Comparison of ENCODE assay signal across 8 mouse cellular contexts in the genomic region with DNA sequence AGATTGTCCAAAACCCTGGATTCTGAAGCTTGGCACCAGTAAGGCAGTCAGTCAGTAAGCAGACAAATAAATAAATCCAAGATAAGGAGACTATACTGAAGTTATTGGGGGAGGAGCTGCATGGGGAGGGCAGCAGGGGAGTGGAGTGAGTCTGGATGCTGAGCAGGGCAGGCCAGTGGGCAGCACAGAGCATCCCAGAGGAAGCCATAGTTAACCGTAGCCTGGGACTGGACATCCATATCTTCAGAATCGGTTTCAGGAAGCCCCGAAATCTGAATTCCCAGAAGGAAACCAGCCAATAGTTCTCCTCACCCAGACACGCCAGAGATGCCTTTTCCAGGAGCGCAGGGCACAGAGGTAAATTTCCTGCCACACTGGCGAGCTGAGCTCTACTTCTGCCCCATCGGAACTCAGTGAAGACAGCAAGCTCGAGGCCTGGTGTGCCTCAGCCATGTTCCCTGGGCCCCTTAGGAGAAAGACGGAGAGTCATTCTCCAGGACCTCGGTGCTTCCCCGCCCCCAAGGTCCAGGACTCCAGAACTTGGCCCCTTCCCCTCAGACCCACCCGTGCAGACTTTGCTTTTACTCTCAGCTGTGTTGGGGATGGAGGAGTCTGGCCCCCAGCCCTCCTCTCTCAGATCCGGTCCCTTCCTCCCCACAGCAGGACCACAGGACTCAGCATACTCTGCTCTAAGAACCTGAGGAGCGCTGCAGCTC. TPM values are rescaled to one million over a fixed set of nuclear protein-coding genes. Genes with fewer than 3 reads are reported as not detected.
DNase-seq lines count a peak whose midpoint lies in the region; ATAC-seq and TF ChIP-seq lines count a peak whose summit lies in the region.

No protein-coding gene starts in this region.

- no peak for ATAC-seq in liver, embryonic 11.5 days (replicated peaks; ENCODE audit: low FRiP score)
- ATAC-seq in limb, embryonic 11.5 days (ENCODE audit: insufficient number of reproducible peaks, low FRiP score, low TSS enrichment, low read depth), result no peak

- no peak for DNase-seq in liver, embryonic 11.5 days (ENCODE audit: low spot score)
- no peak for DNase-seq in liver
- no peak for DNase-seq in limb, embryonic 11.5 days (ENCODE audit: low spot score)
- no peak for DNase-seq in Muller cell, postnatal 12 days (ENCODE audit: inconsistent ontology term)
- no peak for DNase-seq in ovary, postnatal 36 days (ENCODE audit: low spot score)
- no peak for DNase-seq in kidney, adult 11 months

- peak overlapping the region; percentile 46 for H3K9ac ChIP-seq in liver, embryonic 11.5 days (ENCODE audit: low read depth, low read length)
- peak overlapping the region; percentile 68 for H3K9ac ChIP-seq in limb, embryonic 11.5 days (ENCODE audit: low read length)

- peak overlapping the region; percentile 75 for H3K4me2 ChIP-seq in liver, embryonic 11.5 days
- H3K4me2 ChIP-seq in limb, embryonic 11.5 days (ENCODE audit: low read depth, severe bottlenecking), result peak overlapping the region; percentile 80

- 45% methylated on average over 14 of the region's 14 CpGs for WGBS in liver, embryonic 11.5 days
- WGBS in limb, embryonic 11.5 days, result 48% methylated on average over 14 of the region's 14 CpGs
- WGBS in small intestine, adult 2 months, result 47% methylated on average over 14 of the region's 14 CpGs

- peaks cover 28% of the 10 kb centered on the region for H3K36me3 ChIP-seq in liver, embryonic 11.5 days (ENCODE audit: control insufficient read depth, insufficient read depth, low read length)
- peaks cover 20% of the 10 kb centered on the region for H3K36me3 ChIP-seq in limb, embryonic 11.5 days (ENCODE audit: control insufficient read depth, insufficient read depth, low read length)
- peaks cover 15% of the 10 kb centered on the region for H3K36me3 ChIP-seq in small intestine, adult 2 months (ENCODE audit: control insufficient read depth, insufficient read depth, low read length)

- H3K9me3 ChIP-seq in liver, embryonic 11.5 days (ENCODE audit: control insufficient read depth, low read length), result no peaks in the 10 kb centered on the region
- no peaks in the 10 kb centered on the region for H3K9me3 ChIP-seq in limb, embryonic 11.5 days (ENCODE audit: control insufficient read depth, low read length)

- H3K27ac ChIP-seq in liver, embryonic 11.5 days (ENCODE audit: low read depth, low read length), result peak overlapping the region; percentile 74; the same call in 1 of the 2 replicates
- peak overlapping the region; percentile 96 for H3K27ac ChIP-seq in embryonic fibroblast, embryonic 13.5 days (ENCODE audit: insufficient read depth, low read length)
- peak overlapping the region; percentile 42; the same call in 1 of the 2 replicates for H3K27ac ChIP-seq in limb, embryonic 11.5 days (replicated peaks; ENCODE audit: low read depth, low read length)
- H3K27ac ChIP-seq in small intestine, adult 2 months (ENCODE audit: insufficient read depth, low read depth, low read length), result no peak overlapping the region

- H3K4me1 ChIP-seq in liver, embryonic 11.5 days (replicated peaks; ENCODE audit: control insufficient read depth, insufficient read depth, low read length), result peaks cover 23% of the 10 kb centered on the region
- peaks cover 6% of the 10 kb centered on the region for H3K4me1 ChIP-seq in embryonic fibroblast, embryonic 13.5 days (ENCODE audit: control insufficient read depth, insufficient read depth, low read length)
- H3K4me1 ChIP-seq in limb, embryonic 11.5 days (ENCODE audit: control insufficient read depth, insufficient read depth, low read length), result peaks cover 11% of the 10 kb centered on the region
- peaks cover 5% of the 10 kb centered on the region for H3K4me1 ChIP-seq in small intestine, adult 2 months (ENCODE audit: control insufficient read depth, insufficient read depth, insufficient read length, low read length)

- TF ChIP-seq POLR2A in embryonic fibroblast, embryonic 13.5 days (IDR thresholded peaks at IDR 0.05; ENCODE audit: low read depth, low read length), result no peak; the same call in 1 of the 2 replicates
- no peak for TF ChIP-seq POLR2A in small intestine, adult 2 months (IDR thresholded peaks at IDR 0.05; ENCODE audit: low read depth, low read length)

- no peak for TF ChIP-seq CTCF in embryonic fibroblast, embryonic 13.5 days (IDR thresholded peaks at IDR 0.05; ENCODE audit: borderline replicate concordance, insufficient read depth, low read length)
- TF ChIP-seq CTCF in small intestine, adult 2 months (IDR thresholded peaks at IDR 0.05; ENCODE audit: extremely low read depth, insufficient read length, insufficient replicate concordance, low read depth, low read length), result no peak

- peak overlapping the region; percentile 43 for H3K4me3 ChIP-seq in liver, embryonic 11.5 days (ENCODE audit: low read depth, low read length)
- H3K4me3 ChIP-seq in embryonic fibroblast, embryonic 13.5 days (ENCODE audit: insufficient read depth, low read length), result peak overlapping the region; percentile 62
- peak overlapping the region; percentile 48 for H3K4me3 ChIP-seq in limb, embryonic 11.5 days (ENCODE audit: low read depth, low read length)
- H3K4me3 ChIP-seq in small intestine, adult 2 months (ENCODE audit: low read depth, low read length), result peak overlapping the region; percentile 5; the same call in 1 of the 2 replicates

- H3K27me3 ChIP-seq in liver, embryonic 11.5 days (replicated peaks; ENCODE audit: control insufficient read depth, insufficient read depth, low read length), result no peaks in the 10 kb centered on the region
- H3K27me3 ChIP-seq in limb, embryonic 11.5 days (ENCODE audit: control insufficient read depth, insufficient read depth, low read length), result no peaks in the 10 kb centered on the region
- H3K27me3 ChIP-seq in small intestine, adult 2 months (ENCODE audit: control insufficient read depth, insufficient read depth, low read length), result no peaks in the 10 kb centered on the region

RNA-seq across cellular contexts. Expression of a gene that starts 1.1 kb away (rescaled TPM):
- polyA plus RNA-seq in liver, embryonic 11.5 days (2014; fragmentation: Nextera tagmentation; extraction: Ambion mirVana), result 8.2 and 8.5 TPM in 2 replicates
- 68.9 and 82.5 TPM in 2 replicates for polyA plus RNA-seq in embryonic fibroblast, embryonic 13.5 days (2011; ENCODE audit: insufficient read length, low read depth, missing spikeins)
- 17.5 and 22.1 TPM in 2 replicates for polyA plus RNA-seq in limb, embryonic 11.5 days (2014; fragmentation: Nextera tagmentation; extraction: Ambion mirVana)
- 5.2 and 7.6 TPM in 2 replicates for polyA plus RNA-seq in small intestine, adult 2 months (2012; rRNA removed)

RNA-seq across cellular contexts. Expression of a gene that starts 12.8 kb away (rescaled TPM):
- 175 and 186 TPM in 2 replicates for polyA plus RNA-seq in liver, embryonic 11.5 days (2014; fragmentation: Nextera tagmentation; extraction: Ambion mirVana)
- 403 and 439 TPM in 2 replicates for polyA plus RNA-seq in embryonic fibroblast, embryonic 13.5 days (2011; ENCODE audit: insufficient read length, low read depth, missing spikeins)
- 332 and 334 TPM in 2 replicates for polyA plus RNA-seq in limb, embryonic 11.5 days (2014; fragmentation: Nextera tagmentation; extraction: Ambion mirVana)
- polyA plus RNA-seq in small intestine, adult 2 months (2012; rRNA removed), result 50.0 and 68.6 TPM in 2 replicates

RNA-seq across cellular contexts. Expression of a gene that starts 23.9 kb away (rescaled TPM):
- polyA plus RNA-seq in liver, embryonic 11.5 days (2014; fragmentation: Nextera tagmentation; extraction: Ambion mirVana), result 76.2 and 88.4 TPM in 2 replicates
- polyA plus RNA-seq in embryonic fibroblast, embryonic 13.5 days (2011; ENCODE audit: insufficient read length, low read depth, missing spikeins), result 62.2 and 75.1 TPM in 2 replicates
- 73.9 and 83.5 TPM in 2 replicates for polyA plus RNA-seq in limb, embryonic 11.5 days (2014; fragmentation: Nextera tagmentation; extraction: Ambion mirVana)
- polyA plus RNA-seq in small intestine, adult 2 months (2012; rRNA removed), result 52.9 and 91.0 TPM in 2 replicates

RNA-seq across cellular contexts. Expression of a gene that starts 24.9 kb away (rescaled TPM):
- polyA plus RNA-seq in liver, embryonic 11.5 days (2014; fragmentation: Nextera tagmentation; extraction: Ambion mirVana), result 39.6 and 41.1 TPM in 2 replicates
- polyA plus RNA-seq in embryonic fibroblast, embryonic 13.5 days (2011; ENCODE audit: insufficient read length, low read depth, missing spikeins), result 31.8 and 37.1 TPM in 2 replicates
- 91.7 and 91.9 TPM in 2 replicates for polyA plus RNA-seq in limb, embryonic 11.5 days (2014; fragmentation: Nextera tagmentation; extraction: Ambion mirVana)
- 10.1 and 16.3 TPM in 2 replicates for polyA plus RNA-seq in small intestine, adult 2 months (2012; rRNA removed)

RNA-seq across cellular contexts. Expression of a gene that starts 30.6 kb away (rescaled TPM):
- polyA plus RNA-seq in liver, embryonic 11.5 days (2014; fragmentation: Nextera tagmentation; extraction: Ambion mirVana), result 0.10 TPM in 1 of 2 replicates, not detected in the other
- not detected in 2 replicates for polyA plus RNA-seq in embryonic fibroblast, embryonic 13.5 days (2011; ENCODE audit: insufficient read length, low read depth, missing spikeins)
- 0.13 TPM in 1 of 2 replicates, not detected in the other for polyA plus RNA-seq in limb, embryonic 11.5 days (2014; fragmentation: Nextera tagmentation; extraction: Ambion mirVana)
- polyA plus RNA-seq in small intestine, adult 2 months (2012; rRNA removed), result not detected in 2 replicates

Comparison
In these comparisons a context has a peak if more than half of its experiments do, and no peak if none do; other contexts are left out.
1. H3K4me3 ChIP-seq: peak in every context shown above with its lines; median percentile 62 in embryonic fibroblast, embryonic 13.5 days; 48 in limb, embryonic 11.5 days; 43 in liver, embryonic 11.5 days; 5 in small intestine, adult 2 months.